Mouse (Mus musculus): ENCODE measurements around the gene Limd1. TPM values are rescaled to one million over a fixed set of nuclear protein-coding genes. Genes with fewer than 3 reads are reported as not detected.

The Limd1 gene
- polyA plus RNA-seq, 1 experiment from 2014 or later = 52.3 TPM

- no peak for ATAC-seq
- Histone ChIP-seq H3K9me3 (no peaks in the 10 kb centered on the region), H3K4me1 (replicated peaks) (no peaks in the 10 kb centered on the region), H3K4me2 (replicated peaks) (no peak overlapping the region), H3K27ac (no peak overlapping the region), H3K36me3 (no peaks in the 10 kb centered on the region), H3K27me3 (replicated peaks) (no peaks in the 10 kb centered on the region), H3K9ac (no peak overlapping the region), H3K4me3 (replicated peaks) (no peak overlapping the region)
- WGBS = 66% methylated on average over 5 of the region's 5 CpGs
These were observed 10.0 kb upstream of the Limd1 start for GRCm38 (mm10) chr9:123468406-123469085.

GRCm38 (mm10) chr9:123469087-123469486 is 9.4 kb upstream of the Limd1 start:
- H3K4me3 ChIP-seq (replicated peaks) = no peak overlapping the region
- no peaks in the 10 kb centered on the region for H3K36me3 ChIP-seq
- no peak for ATAC-seq
- H3K27ac ChIP-seq = no peak overlapping the region
- no peak overlapping the region for H3K9ac ChIP-seq
- no peak overlapping the region for H3K4me2 ChIP-seq (replicated peaks)
- H3K27me3 ChIP-seq (replicated peaks) = no peaks in the 10 kb centered on the region
- no peaks in the 10 kb centered on the region for H3K9me3 ChIP-seq
- H3K4me1 ChIP-seq (replicated peaks) = no peaks in the 10 kb centered on the region

GRCm38 (mm10) chr9:123473377-123473776 is 5.1 kb upstream of the Limd1 start:
- Histone ChIP-seq H3K4me2 (replicated peaks) (no peak overlapping the region), H3K9me3 (no peaks in the 10 kb centered on the region), H3K4me1 (replicated peaks) (peaks cover 3% of the 10 kb centered on the region; the same call in 1 of the 2 replicates), H3K27me3 (replicated peaks) (no peaks in the 10 kb centered on the region), H3K36me3 (no peaks in the 10 kb centered on the region), H3K9ac (no peak overlapping the region), H3K27ac (no peak overlapping the region), H3K4me3 (replicated peaks) (no peak overlapping the region)
- no peak for ATAC-seq

- WGBS = 83% methylated on average over 1 of the region's 1 CpGs
- Histone ChIP-seq H3K4me2 (replicated peaks) (no peak overlapping the region), H3K27ac (no peak overlapping the region), H3K9me3 (no peaks in the 10 kb centered on the region), H3K9ac (no peak overlapping the region), H3K36me3 (no peaks in the 10 kb centered on the region), H3K4me3 (replicated peaks) (no peak overlapping the region), H3K4me1 (replicated peaks) (peaks cover 17% of the 10 kb centered on the region), H3K27me3 (replicated peaks) (no peaks in the 10 kb centered on the region)
- ATAC-seq = no peak
These were observed 2.9 kb upstream of the Limd1 start for GRCm38 (mm10) chr9:123475569-123475968.

- 0 out of 2 replicates have a peak overlapping the region, but pooled peaks have one; percentile 2 for H3K9ac ChIP-seq
These were observed 398 bp upstream of the Limd1 start for GRCm38 (mm10) chr9:123478031-123478585.

GRCm38 (mm10) chr9:123479196-123479669 is 727 bp downstream of the Limd1 start:
- H3K4me3 ChIP-seq (replicated peaks) = peak overlapping the region; percentile 65
- H3K4me2 ChIP-seq (replicated peaks) = peak overlapping the region; percentile 98
- peak overlapping the region; percentile 81 for H3K27ac ChIP-seq
- H3K27me3 ChIP-seq (replicated peaks) = no peaks in the 10 kb centered on the region
- no peaks in the 10 kb centered on the region for H3K9me3 ChIP-seq
- ATAC-seq = peak; percentile 27
- 8% methylated on average over 17 of the region's 17 CpGs for WGBS
- peak overlapping the region; percentile 76 for H3K9ac ChIP-seq
- no peaks in the 10 kb centered on the region for H3K36me3 ChIP-seq
- peaks cover 50% of the 10 kb centered on the region for H3K4me1 ChIP-seq (replicated peaks)

More at GRCm38 (mm10) chr9:123478031-123478585, 398 bp upstream of the Limd1 start:
- WGBS = under 1% methylated on average over 25 of the region's 29 CpGs
- Histone ChIP-seq H3K4me3 (replicated peaks) (peak overlapping the region; percentile 37), H3K36me3 (no peaks in the 10 kb centered on the region), H3K4me2 (replicated peaks) (peak overlapping the region; percentile 71), H3K9me3 (no peaks in the 10 kb centered on the region), H3K27ac (no peak overlapping the region), H3K27me3 (replicated peaks) (no peaks in the 10 kb centered on the region), H3K4me1 (replicated peaks) (peaks cover 40% of the 10 kb centered on the region)
- ATAC-seq = peak; percentile 80

GRCm38 (mm10) chr9:123479876-123480252 is 1.4 kb downstream of the Limd1 start:
- 83% methylated on average over 8 of the region's 8 CpGs for WGBS
- Histone ChIP-seq H3K27ac (peak overlapping the region; percentile 81; the same call in 1 of the 2 replicates), H3K4me3 (replicated peaks) (peak overlapping the region; percentile 65), H3K9ac (peak overlapping the region; percentile 76), H3K9me3 (no peaks in the 10 kb centered on the region), H3K4me1 (replicated peaks) (peaks cover 52% of the 10 kb centered on the region), H3K4me2 (replicated peaks) (peak overlapping the region; percentile 98), H3K27me3 (replicated peaks) (no peaks in the 10 kb centered on the region), H3K36me3 (no peaks in the 10 kb centered on the region)
- no peak for ATAC-seq

- Histone ChIP-seq H3K9me3 (no peaks in the 10 kb centered on the region), H3K9ac (peak overlapping the region; percentile 76), H3K36me3 (no peaks in the 10 kb centered on the region), H3K27ac (no peak overlapping the region), H3K27me3 (replicated peaks) (no peaks in the 10 kb centered on the region), H3K4me2 (replicated peaks) (peak overlapping the region; percentile 98), H3K4me1 (replicated peaks) (peaks cover 52% of the 10 kb centered on the region), H3K4me3 (replicated peaks) (peak overlapping the region; percentile 65)
- no peak for ATAC-seq
- 54% methylated on average over 18 of the region's 18 CpGs for WGBS
These were observed 1.9 kb downstream of the Limd1 start for GRCm38 (mm10) chr9:123480253-123480921.

GRCm38 (mm10) chr9:123481136-123481535 is 2.6 kb downstream of the Limd1 start:
- Histone ChIP-seq H3K27me3 (replicated peaks) (no peaks in the 10 kb centered on the region), H3K4me1 (replicated peaks) (peaks cover 55% of the 10 kb centered on the region), H3K9ac (peak overlapping the region; percentile 21; the same call in 1 of the 2 replicates), H3K4me3 (replicated peaks) (peak overlapping the region; percentile 65), H3K36me3 (no peaks in the 10 kb centered on the region), H3K9me3 (no peaks in the 10 kb centered on the region), H3K4me2 (replicated peaks) (peak overlapping the region; percentile 98), H3K27ac (no peak overlapping the region)
- ATAC-seq = no peak; the same call in 1 of the 2 replicates
- WGBS = 32% methylated on average over 7 of the region's 7 CpGs

GRCm38 (mm10) chr9:123483598-123483997 is 5.1 kb downstream of the Limd1 start:
- Histone ChIP-seq H3K4me2 (replicated peaks) (no peak overlapping the region), H3K36me3 (no peaks in the 10 kb centered on the region), H3K27ac (no peak overlapping the region), H3K9ac (no peak overlapping the region), H3K9me3 (no peaks in the 10 kb centered on the region), H3K27me3 (replicated peaks) (no peaks in the 10 kb centered on the region), H3K4me3 (replicated peaks) (no peak overlapping the region), H3K4me1 (replicated peaks) (peaks cover 66% of the 10 kb centered on the region)
- no peak for ATAC-seq
- WGBS = 81% methylated on average over 1 of the region's 1 CpGs

GRCm38 (mm10) chr9:123484830-123485229 is 6.3 kb downstream of the Limd1 start:
- Histone ChIP-seq H3K4me3 (replicated peaks) (no peak overlapping the region), H3K36me3 (no peaks in the 10 kb centered on the region), H3K9me3 (no peaks in the 10 kb centered on the region), H3K27me3 (replicated peaks) (no peaks in the 10 kb centered on the region), H3K9ac (no peak overlapping the region), H3K4me1 (replicated peaks) (peaks cover 68% of the 10 kb centered on the region), H3K4me2 (replicated peaks) (no peak overlapping the region), H3K27ac (no peak overlapping the region)
- WGBS = 93% methylated on average over 3 of the region's 3 CpGs
- ATAC-seq = no peak

GRCm38 (mm10) chr9:123485561-123485960 is 7.1 kb downstream of the Limd1 start:
- 89% methylated on average over 4 of the region's 4 CpGs for WGBS
- H3K4me1 ChIP-seq (replicated peaks) = peaks cover 65% of the 10 kb centered on the region
- no peaks in the 10 kb centered on the region for H3K27me3 ChIP-seq (replicated peaks)
- H3K9ac ChIP-seq = no peak overlapping the region
- no peak overlapping the region for H3K4me3 ChIP-seq (replicated peaks)
- H3K9me3 ChIP-seq = no peaks in the 10 kb centered on the region
- no peak overlapping the region for H3K27ac ChIP-seq
- no peak for ATAC-seq
- H3K4me2 ChIP-seq (replicated peaks) = no peak overlapping the region
- no peaks in the 10 kb centered on the region for H3K36me3 ChIP-seq
